8 mouse cellular contexts compared by ENCODE assay signal in the genomic region with DNA sequence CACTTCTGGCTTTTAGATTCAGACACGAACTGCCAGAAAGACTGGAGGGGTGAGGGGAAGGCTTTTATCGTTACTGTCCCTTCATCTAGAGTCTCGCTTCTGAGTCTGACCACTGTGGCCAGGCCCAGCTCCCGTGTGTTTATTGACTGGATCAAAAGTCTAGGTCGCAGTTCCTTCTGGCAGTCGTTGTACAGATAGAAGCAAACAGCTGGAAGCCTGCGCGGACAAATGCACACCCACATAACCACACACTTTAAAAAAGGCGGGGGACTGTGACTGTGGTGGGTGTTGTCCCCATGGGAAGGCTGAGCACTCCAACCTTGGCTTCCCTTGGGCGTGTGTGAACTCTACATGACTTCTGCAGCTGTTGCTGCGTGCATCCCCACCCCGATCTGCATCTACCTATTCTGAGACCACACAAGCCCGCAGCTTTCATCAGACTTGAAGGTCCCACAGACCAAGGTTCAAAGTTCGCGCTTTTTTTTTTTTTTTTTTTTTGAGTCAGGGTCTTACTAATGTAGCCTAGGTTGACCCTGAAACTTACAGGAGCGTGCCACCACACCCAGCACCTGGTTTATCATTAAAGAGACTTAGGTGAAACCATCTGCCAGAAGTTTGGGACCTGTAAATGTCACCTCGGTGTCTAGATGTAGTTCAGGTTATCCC. TPM values are rescaled to one million over a fixed set of nuclear protein-coding genes. Genes with fewer than 3 reads are reported as not detected.
DNase-seq lines count a peak whose midpoint lies in the region; ATAC-seq and TF ChIP-seq lines count a peak whose summit lies in the region.

No protein-coding gene starts in this region.

- peak overlapping the region; percentile 76 for H3K4me3 ChIP-seq in gastrocnemius, adult 2 months
- peak overlapping the region; percentile 52 for H3K4me3 ChIP-seq in hindbrain, postnatal 0 days (ENCODE audit: low read length)
- H3K4me3 ChIP-seq in liver, embryonic 12.5 days = peak overlapping the region; percentile 51

- no peaks in the 10 kb centered on the region for H3K36me3 ChIP-seq in hindbrain, postnatal 0 days (ENCODE audit: insufficient read depth, low read length)
- no peaks in the 10 kb centered on the region for H3K36me3 ChIP-seq in liver, embryonic 12.5 days

- peak; percentile 27 for DNase-seq in adrenal gland, postnatal 14 days
- no peak for DNase-seq in adrenal gland, postnatal 25 days
- peak; percentile 57 for DNase-seq in adipocyte (ENCODE audit: low spot score)
- peak; percentile 54 for DNase-seq in gastrocnemius, adult 2 months
- no peak for DNase-seq in hindbrain, postnatal 0 days (ENCODE audit: low spot score)
- peak; percentile 53 for DNase-seq in neural tube, embryonic 10.5 days (ENCODE audit: extremely low spot score, low spot score)
- DNase-seq in right cerebral cortex, postnatal 4 days = no peak

- no peak for ATAC-seq in hindbrain, postnatal 0 days
- ATAC-seq in liver, embryonic 12.5 days = peak; percentile 31; the same call in 1 of the 2 replicates

- intact Hi-C loops in gastrocnemius, adult 2 months (cut with DNase I) = loop anchor here (1.0 to 5.0 kb wide), 4 partner anchors 55 to 277 kb away; a partner anchor contains a TSS

- no peaks in the 10 kb centered on the region for H3K27me3 ChIP-seq in hindbrain, postnatal 0 days (ENCODE audit: insufficient read depth, low read length)
- H3K27me3 ChIP-seq in liver, embryonic 12.5 days (replicated peaks) = peaks cover 65% of the 10 kb centered on the region

- peak overlapping the region; percentile 96 for H3K4me2 ChIP-seq in hindbrain, postnatal 0 days (ENCODE audit: low read depth, low read length)
- H3K4me2 ChIP-seq in liver, embryonic 12.5 days = peak overlapping the region; percentile 72

- H3K4me1 ChIP-seq in hindbrain, postnatal 0 days (ENCODE audit: insufficient read depth, low read length) = peaks cover 12% of the 10 kb centered on the region; the same call in 1 of the 2 replicates
- H3K4me1 ChIP-seq in liver, embryonic 12.5 days = peaks cover 20% of the 10 kb centered on the region

- H3K9me3 ChIP-seq in hindbrain, postnatal 0 days (ENCODE audit: low read length) = no peaks in the 10 kb centered on the region
- H3K9me3 ChIP-seq in liver, embryonic 12.5 days (replicated peaks) = no peaks in the 10 kb centered on the region

- H3K27ac ChIP-seq in gastrocnemius, adult 2 months = peak overlapping the region; percentile 94
- H3K27ac ChIP-seq in hindbrain, postnatal 0 days = no peak overlapping the region
- H3K27ac ChIP-seq in liver, embryonic 12.5 days = peak overlapping the region; percentile 85

- no peak for TF ChIP-seq CTCF in gastrocnemius, adult 2 months (IDR thresholded peaks at IDR 0.05)
- no peak for TF ChIP-seq CTCF in hindbrain, postnatal 0 days (IDR thresholded peaks at IDR 0.05; ENCODE audit: low read depth)

- H3K9ac ChIP-seq in hindbrain, postnatal 0 days (replicated peaks; ENCODE audit: low read length) = peak overlapping the region; percentile 58; the same call in 1 of the 2 replicates
- 0 out of 2 replicates have a peak overlapping the region, but pooled peaks have one; percentile 55 for H3K9ac ChIP-seq in liver, embryonic 12.5 days

- 20% methylated on average over 17 of the region's 17 CpGs for WGBS in hindbrain, postnatal 0 days
- 13% methylated on average over 17 of the region's 17 CpGs for WGBS in liver, embryonic 12.5 days (ENCODE audit: insufficient replicate concordance)

RNA-seq across cellular contexts. Expression of a gene that starts 54.5 kb away (rescaled TPM):
- total RNA-seq in adrenal gland, postnatal 14 days (2021) = 21.0 and 26.6 TPM in 2 replicates
- 32.5 and 34.2 TPM in 2 replicates for total RNA-seq in adrenal gland, postnatal 25 days (2021)
- 10 to 100 TPM in 1 of 2 experiments, 1 to 10 TPM in 1; 9.5 to 11.1 TPM for total RNA-seq in gastrocnemius, adult 2 months (2021)
- total RNA-seq in hindbrain, postnatal 0 days (2014; rRNA removed) = 9.2 and 19.8 TPM in 2 replicates
- 10.6 and 12.5 TPM in 2 replicates for polyA plus RNA-seq in hindbrain, postnatal 0 days (2015; fragmentation: Nextera tagmentation; extraction: Ambion mirVana)
- polyA plus RNA-seq in liver, embryonic 12.5 days (2016; fragmentation: Nextera tagmentation; extraction: Ambion mirVana) = 12.5 and 12.7 TPM in 2 replicates

Comparison
In these comparisons a context has a peak if more than half of its experiments do, and no peak if none do; other contexts are left out.
1. DNase-seq: peak in adrenal gland, postnatal 14 days (single experiment), adipocyte (single experiment), gastrocnemius, adult 2 months (single experiment) and neural tube, embryonic 10.5 days (single experiment); none in adrenal gland, postnatal 25 days (single experiment), hindbrain, postnatal 0 days (single experiment) and right cerebral cortex, postnatal 4 days (single experiment).
2. Peak in every context shown above with its lines, with median percentiles within 50 percentile points of each other: H3K4me3 ChIP-seq.